Mouse (Mus musculus): ENCODE measurements around the gene Ly6g5c. TPM values are rescaled to one million over a fixed set of nuclear protein-coding genes. Genes with fewer than 3 reads are reported as not detected.

Ly6g5c gene
- total and polyA plus RNA-seq, 2 experiments from 2014 or later, result 0.25 TPM; not detected in 1

DNA sequence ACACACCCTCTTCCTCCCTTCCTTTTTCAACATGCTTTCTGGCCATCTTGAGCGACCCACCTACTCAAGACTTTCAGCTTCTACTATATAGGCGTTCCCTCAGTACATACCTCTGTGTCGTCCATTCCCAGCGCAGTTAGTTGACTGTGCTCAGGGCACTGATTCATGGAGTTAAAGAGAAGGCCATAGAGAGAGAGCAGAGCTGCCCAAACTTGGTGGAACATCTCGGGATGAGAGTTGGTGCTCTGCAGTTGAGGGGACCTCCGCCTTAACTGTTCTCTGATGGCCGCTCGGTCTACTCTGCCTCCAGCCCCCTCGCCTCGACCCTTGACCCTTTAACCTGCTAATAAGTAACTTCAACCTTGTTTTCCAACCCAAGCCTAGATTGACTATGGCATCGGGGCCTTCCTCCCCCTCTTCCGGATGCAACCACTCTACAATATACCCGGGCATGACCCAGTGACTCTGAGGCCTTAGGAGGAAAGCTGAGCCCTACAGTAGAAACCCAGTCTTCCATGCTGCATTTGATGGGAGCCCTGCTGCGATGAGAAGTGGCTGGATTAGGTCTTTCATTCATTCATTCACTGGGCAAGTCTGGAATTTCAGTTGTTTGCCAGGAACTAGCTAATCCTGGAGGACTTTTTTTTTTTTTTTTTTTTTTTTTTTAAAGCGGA lies 23.6 kb downstream of the Ly6g5c start, which contains the start of gene Apom:
TSS of gene Apom (minus strand) at position 551 of the 674 bp plus-strand sequence.
- DNase-seq (ENCODE audit: low spot score) (no peak), ATAC-seq (ENCODE audit: insufficient read depth, low read depth) (no peak)
- Histone ChIP-seq H3K27ac (ENCODE audit: low read depth) (no peak within 1 kb of the TSS), H3K9ac (replicated peaks; ENCODE audit: low read depth, low read length) (no peak within 1 kb of the TSS), H3K36me3 (replicated peaks; ENCODE audit: control insufficient read depth, insufficient read depth, low read length) (0 out of 2 replicates have a peak, but pooled peaks cover 13% of the 10 kb centered on the region), H3K27me3 (ENCODE audit: control insufficient read depth, insufficient read depth, low read length) (no peaks in the 10 kb centered on the region), H3K4me2 (ENCODE audit: low read depth, low read length) (no peak within 1 kb of the TSS), H3K4me3 (ENCODE audit: low read depth, low read length) (no peak within 1 kb of the TSS), H3K9me3 (replicated peaks; ENCODE audit: control insufficient read depth, low read length) (no peaks in the 10 kb centered on the region), H3K4me1 (ENCODE audit: control insufficient read depth, insufficient read depth) (peaks cover 10% of the 10 kb centered on the region)
- 78% methylated on average over 15 of the region's 15 CpGs for WGBS
- TF ChIP-seq CTCF (IDR thresholded peaks at IDR 0.05; ENCODE audit: low read depth) (no peak), EP300 (IDR thresholded peaks at IDR 0.05; ENCODE audit: low read depth) (no peak)

DNA sequence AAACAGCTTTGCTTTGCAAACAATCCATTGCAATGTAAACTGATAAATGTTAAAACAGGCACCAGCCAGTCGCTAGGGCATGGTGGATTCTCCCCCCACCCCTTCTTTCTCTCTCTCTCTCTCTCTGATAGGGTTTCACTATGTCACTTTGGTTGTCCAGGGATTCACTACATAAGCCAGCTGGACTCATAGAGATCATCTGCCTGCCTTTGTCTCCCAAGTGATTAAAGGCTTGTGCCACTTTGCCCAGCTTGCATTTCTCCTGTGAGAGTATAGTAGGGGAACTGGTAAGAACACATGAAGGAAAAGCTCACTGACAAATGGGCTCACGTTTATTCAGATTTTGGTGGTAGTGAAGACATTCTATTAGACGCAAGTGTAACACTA lies 24.1 kb downstream of the Ly6g5c start:
- DNase-seq (ENCODE audit: low spot score), result no peak
- WGBS, result 70% methylated on average over 3 of the region's 3 CpGs
- ATAC-seq (ENCODE audit: insufficient read depth, low read depth), result no peak
- Histone ChIP-seq H3K4me2 (ENCODE audit: low read depth, low read length) (no peak overlapping the region), H3K4me1 (ENCODE audit: control insufficient read depth, insufficient read depth) (peaks cover 6% of the 10 kb centered on the region), H3K9me3 (replicated peaks; ENCODE audit: control insufficient read depth, low read length) (no peaks in the 10 kb centered on the region), H3K36me3 (replicated peaks; ENCODE audit: control insufficient read depth, insufficient read depth, low read length) (0 out of 2 replicates have a peak, but pooled peaks cover 13% of the 10 kb centered on the region), H3K27me3 (ENCODE audit: control insufficient read depth, insufficient read depth, low read length) (no peaks in the 10 kb centered on the region), H3K27ac (ENCODE audit: low read depth) (no peak overlapping the region), H3K4me3 (ENCODE audit: low read depth, low read length) (no peak overlapping the region), H3K9ac (replicated peaks; ENCODE audit: low read depth, low read length) (no peak overlapping the region)
- TF ChIP-seq CTCF (IDR thresholded peaks at IDR 0.05; ENCODE audit: low read depth), result no peak
- TF ChIP-seq EP300 (IDR thresholded peaks at IDR 0.05; ENCODE audit: low read depth), result no peak

DNA sequence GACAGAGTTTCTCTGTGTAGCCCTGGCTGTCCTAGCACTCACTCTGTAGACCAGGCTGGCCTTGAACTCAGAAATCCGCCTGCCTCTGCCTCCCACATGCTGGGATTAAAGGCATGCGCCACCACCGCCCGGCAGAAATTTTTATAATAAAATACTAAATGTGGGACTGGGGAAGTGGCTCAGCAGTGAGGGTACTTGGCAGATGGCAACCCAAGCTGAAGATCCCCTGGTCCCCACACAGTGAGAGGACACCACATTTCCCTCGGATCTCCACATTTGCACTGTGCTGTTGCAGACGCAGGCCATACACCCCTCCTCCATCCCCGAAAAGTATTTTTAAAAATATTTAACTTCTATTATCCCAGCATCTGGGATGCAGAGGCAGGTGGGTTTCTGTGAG lies 25.4 kb downstream of the Ly6g5c start:
- WGBS, result 91% methylated on average over 7 of the region's 7 CpGs
- no peaks in the 10 kb centered on the region; the same call in 1 of the 2 replicates for H3K4me1 ChIP-seq (ENCODE audit: control insufficient read depth, insufficient read depth)
- peaks cover 12% of the 10 kb centered on the region; the same call in 1 of the 2 replicates for H3K36me3 ChIP-seq (replicated peaks; ENCODE audit: control insufficient read depth, insufficient read depth, low read length)
- TF ChIP-seq EP300 (IDR thresholded peaks at IDR 0.05; ENCODE audit: low read depth), result no peak
- no peak for TF ChIP-seq CTCF (IDR thresholded peaks at IDR 0.05; ENCODE audit: low read depth)
- H3K4me2 ChIP-seq (ENCODE audit: low read depth, low read length), result no peak overlapping the region
- ATAC-seq (ENCODE audit: insufficient read depth, low read depth) (no peak), DNase-seq (ENCODE audit: low spot score) (no peak)
- no peaks in the 10 kb centered on the region for H3K9me3 ChIP-seq (replicated peaks; ENCODE audit: control insufficient read depth, low read length)
- H3K27me3 ChIP-seq (ENCODE audit: control insufficient read depth, insufficient read depth, low read length), result no peaks in the 10 kb centered on the region
- H3K9ac ChIP-seq (replicated peaks; ENCODE audit: low read depth, low read length), result no peak overlapping the region
- no peak overlapping the region for H3K4me3 ChIP-seq (ENCODE audit: low read depth, low read length)
- no peak overlapping the region for H3K27ac ChIP-seq (ENCODE audit: low read depth)

DNA sequence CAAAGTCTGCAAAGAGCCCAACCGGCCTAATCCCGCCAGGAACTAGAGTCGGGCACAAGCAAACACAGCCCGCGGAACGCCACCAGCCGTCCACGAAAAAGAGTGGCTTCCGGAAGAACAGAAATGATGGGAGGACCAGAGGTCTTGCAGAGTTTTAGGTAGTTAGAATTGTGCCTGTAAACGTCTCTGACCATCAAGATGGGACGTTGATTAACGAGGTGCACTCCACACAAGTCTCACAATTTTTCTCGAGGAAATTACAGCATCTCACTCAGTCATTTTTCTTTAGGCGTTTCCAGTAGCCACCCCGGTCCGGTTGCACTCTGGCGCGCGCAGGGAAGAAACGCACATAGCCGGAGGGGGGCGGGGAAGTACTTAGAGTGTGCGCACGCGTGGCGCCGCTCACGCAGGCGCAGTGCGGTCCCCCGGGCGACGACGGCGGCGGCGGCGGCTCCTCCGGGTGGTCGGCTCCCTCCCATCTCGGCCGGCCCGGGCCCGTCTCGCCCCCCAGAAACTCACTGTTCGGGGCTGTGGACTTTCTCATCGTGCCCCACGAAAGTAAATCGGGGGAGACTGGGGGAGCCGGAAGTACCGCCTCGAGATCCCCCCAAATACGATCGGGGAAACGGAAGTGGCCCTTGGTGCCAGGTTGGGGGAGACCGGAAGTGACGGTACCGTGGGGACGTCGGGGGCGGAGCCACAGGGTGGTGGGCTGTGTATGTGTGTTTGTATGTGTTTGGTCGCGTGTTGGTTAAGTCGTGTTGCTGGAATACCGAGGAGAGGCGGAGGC lies 26.9 kb downstream of the Ly6g5c start, which contains the start of gene Bag6:
TSS of gene Bag6 (plus strand) at position 378 of the 790 bp plus-strand sequence.
- peak within 1 kb of the TSS; percentile 84 for H3K4me3 ChIP-seq (ENCODE audit: low read depth, low read length)
- peak; percentile 95 for ATAC-seq (ENCODE audit: insufficient read depth, low read depth)
- WGBS, result under 1% methylated on average over 66 of the region's 66 CpGs

DNA sequence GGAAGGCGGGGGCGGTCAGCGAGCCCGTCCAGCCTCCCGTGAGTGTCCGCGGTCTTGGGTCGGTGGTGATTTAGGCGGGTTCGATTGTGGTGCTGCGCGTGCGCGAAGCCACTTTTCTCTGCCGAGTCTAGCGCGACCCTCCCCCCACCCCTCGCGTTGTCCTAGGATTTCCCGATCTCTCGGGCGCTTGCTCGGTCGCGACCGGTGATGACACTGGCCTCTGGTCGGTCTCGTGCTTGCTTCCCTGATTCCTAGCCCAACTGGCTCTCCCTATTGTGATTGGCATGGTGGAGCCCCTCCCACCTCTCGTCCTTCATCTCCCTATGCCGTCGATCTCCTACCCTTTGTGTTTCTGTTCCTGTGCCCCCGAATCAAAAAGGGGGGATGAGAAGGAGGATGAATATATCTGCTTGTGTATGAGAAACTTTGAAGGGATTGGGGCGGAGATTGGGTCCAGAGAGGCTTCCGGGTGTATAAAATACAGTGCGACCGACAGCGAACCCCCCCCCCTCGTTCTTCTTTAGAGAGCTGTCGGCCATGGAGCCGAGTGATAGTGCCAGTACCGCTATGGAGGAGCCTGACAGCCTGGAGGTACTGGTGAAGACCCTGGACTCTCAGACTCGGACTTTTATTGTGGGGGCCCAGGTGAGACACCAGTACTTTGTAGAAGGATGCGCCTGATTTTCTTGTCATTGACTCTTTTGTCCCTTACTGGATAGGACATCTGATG lies 27.7 kb downstream of the Ly6g5c start:
- H3K27ac ChIP-seq (ENCODE audit: low read depth), result peak overlapping the region; percentile 96
- no peaks in the 10 kb centered on the region for H3K9me3 ChIP-seq (replicated peaks; ENCODE audit: control insufficient read depth, low read length)
- no peak for TF ChIP-seq CTCF (IDR thresholded peaks at IDR 0.05; ENCODE audit: low read depth)
- TF ChIP-seq EP300 (IDR thresholded peaks at IDR 0.05; ENCODE audit: low read depth), result no peak; the same call in 1 of the 2 replicates
- no peaks in the 10 kb centered on the region for H3K27me3 ChIP-seq (ENCODE audit: control insufficient read depth, insufficient read depth, low read length)
- H3K9ac ChIP-seq (replicated peaks; ENCODE audit: low read depth, low read length), result peak overlapping the region; percentile 80
- ATAC-seq (ENCODE audit: insufficient read depth, low read depth) (peak; percentile 45), DNase-seq (ENCODE audit: low spot score) (peak; percentile 83)
- H3K4me1 ChIP-seq (ENCODE audit: control insufficient read depth, insufficient read depth), result no peaks in the 10 kb centered on the region; the same call in 1 of the 2 replicates
- peak overlapping the region; percentile 77 for H3K4me2 ChIP-seq (ENCODE audit: low read depth, low read length)
- peak overlapping the region; percentile 84 for H3K4me3 ChIP-seq (ENCODE audit: low read depth, low read length)
- peaks cover 26% of the 10 kb centered on the region for H3K36me3 ChIP-seq (replicated peaks; ENCODE audit: control insufficient read depth, insufficient read depth, low read length)
- WGBS, result under 1% methylated on average over 42 of the region's 43 CpGs

More for the DNA sequence above, 26.9 kb downstream of the Ly6g5c start, which contains the start of gene Bag6:
- Histone ChIP-seq H3K4me1 (ENCODE audit: control insufficient read depth, insufficient read depth) (no peaks in the 10 kb centered on the region; the same call in 1 of the 2 replicates), H3K27me3 (ENCODE audit: control insufficient read depth, insufficient read depth, low read length) (no peaks in the 10 kb centered on the region), H3K36me3 (replicated peaks; ENCODE audit: control insufficient read depth, insufficient read depth, low read length) (peaks cover 23% of the 10 kb centered on the region), H3K27ac (ENCODE audit: low read depth) (peak within 1 kb of the TSS; percentile 96), H3K9me3 (replicated peaks; ENCODE audit: control insufficient read depth, low read length) (no peaks in the 10 kb centered on the region), H3K9ac (replicated peaks; ENCODE audit: low read depth, low read length) (peak within 1 kb of the TSS; percentile 80), H3K4me2 (ENCODE audit: low read depth, low read length) (peak within 1 kb of the TSS; percentile 77)
- DNase-seq (ENCODE audit: low spot score), result peak; percentile 95
- TF ChIP-seq EP300 (IDR thresholded peaks at IDR 0.05; ENCODE audit: low read depth) (peak; percentile 95), CTCF (IDR thresholded peaks at IDR 0.05; ENCODE audit: low read depth) (no peak)

Data from heart, postnatal 0 days (tissue).